In genomic region chr4:153114998-153115397, GRCm38 (mm10) we compare ENCODE assay signal across 21 mouse cellular contexts.
"Had no signal": no experiment of that assay in that cellular context is flagged by ENCODE, and none has a peak within 500 bp of the region (broad histone marks: within the 10 kb centered on the region; RNA-seq: fewer than 3 reads in every experiment).

No protein-coding gene starts in this region.

- H3K27me3 ChIP-seq: limb, embryonic 13.5 days; liver, embryonic 12.5 days; liver, embryonic 15.5 days; lung, embryonic 15.5 days; megakaryocyte, embryonic 14.5 days; midbrain, embryonic 15.5 days; neural tube, embryonic 12.5 days; neural tube, embryonic 15.5 days had no signal

- DNase-seq: kidney, adult 9 months; kidney, postnatal 14 days; layer of hippocampus, adult 9-11 months; liver; lung, adult 18-20 months; lung, postnatal 10 days; lung, postnatal 36 days; right cerebral cortex, adult 18-20 months; right cerebral cortex, postnatal 14 days; right cerebral cortex, postnatal 4 days; thymus, postnatal 25 days had no signal

- H3K27ac ChIP-seq: limb, embryonic 13.5 days; liver, embryonic 12.5 days; liver, embryonic 15.5 days; lung, embryonic 15.5 days; midbrain, embryonic 15.5 days; neural tube, embryonic 12.5 days; neural tube, embryonic 15.5 days; stomach, postnatal 0 days had no signal

- H3K4me1 ChIP-seq: liver, embryonic 12.5 days; liver, embryonic 15.5 days; lung, embryonic 15.5 days; megakaryocyte, embryonic 14.5 days; midbrain, embryonic 15.5 days; neural tube, embryonic 12.5 days had no signal

- H3K36me3 ChIP-seq: limb, embryonic 13.5 days; liver, embryonic 12.5 days; liver, embryonic 15.5 days; lung, embryonic 15.5 days; midbrain, embryonic 15.5 days; neural tube, embryonic 12.5 days; neural tube, embryonic 15.5 days had no signal

- H3K4me2 ChIP-seq: limb, embryonic 13.5 days; liver, embryonic 12.5 days; liver, embryonic 15.5 days; lung, embryonic 15.5 days; midbrain, embryonic 11.5 days; midbrain, embryonic 15.5 days; neural tube, embryonic 12.5 days; neural tube, embryonic 15.5 days had no signal

- H3K9ac ChIP-seq: limb, embryonic 13.5 days; liver, embryonic 12.5 days; liver, embryonic 15.5 days; lung, embryonic 15.5 days; midbrain, embryonic 15.5 days; neural tube, embryonic 12.5 days; neural tube, embryonic 15.5 days had no signal

- ATAC-seq: liver, embryonic 12.5 days; midbrain, embryonic 15.5 days had no signal

- H3K9me3 ChIP-seq: lung, embryonic 15.5 days; midbrain, embryonic 15.5 days; neural tube, embryonic 12.5 days; neural tube, embryonic 15.5 days had no signal

- H3K4me3 ChIP-seq: limb, embryonic 13.5 days; liver, embryonic 12.5 days; liver, embryonic 15.5 days; lung, embryonic 15.5 days; megakaryocyte, embryonic 14.5 days; midbrain, embryonic 15.5 days; neural tube, embryonic 12.5 days; neural tube, embryonic 15.5 days had no signal
